Mouse (Mus musculus): Measurements from ENCODE around the gene Rag1. TPM values are rescaled to one million over a fixed set of nuclear protein-coding genes. Genes with fewer than 3 reads are reported as not detected.
A peak's percentile ranks its signal among the peaks of the same experiment; 100 is the strongest.

Gene Rag1
- polyA plus RNA-seq (2012; rRNA removed), result 330 and 350 TPM in 2 replicates

DNA sequence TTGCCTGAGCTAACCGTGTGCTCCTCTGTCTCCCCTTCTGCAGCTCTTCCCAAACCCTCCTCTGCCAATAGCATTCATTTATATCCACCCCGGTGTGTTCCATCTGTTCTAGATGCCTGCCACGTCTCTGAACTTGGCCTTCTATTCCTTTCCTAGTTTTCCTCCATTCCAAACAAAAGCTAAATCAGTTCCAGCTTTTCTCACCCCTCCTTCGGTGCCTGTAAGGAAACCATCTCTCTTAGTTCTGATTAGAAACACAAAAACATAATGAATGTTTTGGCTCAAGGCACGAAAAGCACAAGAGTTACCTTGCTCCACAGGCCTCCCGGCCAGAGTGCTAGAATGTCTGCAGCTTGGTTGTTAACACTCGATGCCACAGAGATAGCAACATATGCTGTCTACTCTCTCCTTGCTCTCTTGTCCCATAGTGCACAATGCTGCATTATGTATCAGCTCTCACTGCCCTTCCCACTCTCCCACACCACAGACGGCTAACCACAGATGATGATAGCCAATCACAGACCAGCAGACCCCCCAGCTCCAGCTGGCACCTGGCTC, at the start of gene Rag1, which contains the start of gene B230118H07Rik:
TSS of gene Rag1 (minus strand) at position 388 of the 558 bp plus-strand sequence.
TSS of gene B230118H07Rik (minus strand) at position 419 of the 558 bp plus-strand sequence.
- peak within 1 kb of the TSS; percentile 57 for H3K4me3 ChIP-seq (ENCODE audit: control insufficient read depth, insufficient read depth, low read length)
- peaks cover 15% of the 10 kb centered on the region for H3K4me1 ChIP-seq (replicated peaks; ENCODE audit: control insufficient read depth, insufficient read depth, low read length)
- H3K36me3 ChIP-seq (ENCODE audit: control insufficient read depth, insufficient read depth, low read length), result peaks cover 25% of the 10 kb centered on the region
- peak within 1 kb of the TSS; percentile 92 for H3K27ac ChIP-seq (ENCODE audit: control insufficient read depth, insufficient read depth, low read length)
- TF ChIP-seq CTCF (IDR thresholded peaks at IDR 0.05; ENCODE audit: borderline replicate concordance, control insufficient read depth, extremely low read depth, insufficient read depth, low read length, poor library complexity), result no peak
- 0 out of 2 replicates have a peak, but pooled peaks have one; percentile 47 for TF ChIP-seq POLR2A (IDR thresholded peaks at IDR 0.05; ENCODE audit: control insufficient read depth, extremely low read depth, insufficient read depth, low read length, poor library complexity)
- 19% methylated on average over 8 of the region's 8 CpGs for WGBS
- DNase-seq, result peak; percentile 85
- no peaks in the 10 kb centered on the region for H3K27me3 ChIP-seq (ENCODE audit: control insufficient read depth, insufficient read depth, low read length)

DNA sequence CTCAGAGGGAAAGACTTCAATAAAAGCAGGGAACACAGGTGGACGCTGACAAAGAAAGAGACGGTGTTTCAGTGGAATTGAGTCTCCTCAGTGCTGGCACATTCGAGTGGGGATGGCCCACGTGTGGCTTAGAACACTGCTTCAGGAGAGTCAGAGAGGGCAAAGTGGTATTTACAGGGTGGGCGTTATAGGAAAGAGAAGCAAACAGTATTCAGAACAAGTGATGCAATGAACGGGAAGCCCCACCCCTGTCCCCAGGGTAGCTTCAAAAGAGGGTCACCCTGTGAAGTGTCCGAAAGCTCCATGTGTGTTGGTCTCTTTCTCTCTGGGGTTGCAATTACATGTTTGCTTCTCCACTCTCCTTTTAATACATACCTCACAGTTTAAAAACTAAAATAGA, 46.3 kb upstream of the Rag1 start:
- Histone ChIP-seq H3K4me1 (replicated peaks; ENCODE audit: control insufficient read depth, insufficient read depth, low read length) (no peaks in the 10 kb centered on the region; the same call in 1 of the 2 replicates), H3K4me3 (ENCODE audit: control insufficient read depth, insufficient read depth, low read length) (no peak overlapping the region), H3K27ac (ENCODE audit: control insufficient read depth, insufficient read depth, low read length) (no peak overlapping the region), H3K27me3 (ENCODE audit: control insufficient read depth, insufficient read depth, low read length) (no peaks in the 10 kb centered on the region), H3K36me3 (ENCODE audit: control insufficient read depth, insufficient read depth, low read length) (peaks cover 67% of the 10 kb centered on the region)
- over 99% methylated on average over 7 of the region's 7 CpGs for WGBS
- DNase-seq, result no peak
- TF ChIP-seq POLR2A (IDR thresholded peaks at IDR 0.05; ENCODE audit: control insufficient read depth, extremely low read depth, insufficient read depth, low read length, poor library complexity), result no peak
- no peak for TF ChIP-seq CTCF (IDR thresholded peaks at IDR 0.05; ENCODE audit: borderline replicate concordance, control insufficient read depth, extremely low read depth, insufficient read depth, low read length, poor library complexity)

DNA sequence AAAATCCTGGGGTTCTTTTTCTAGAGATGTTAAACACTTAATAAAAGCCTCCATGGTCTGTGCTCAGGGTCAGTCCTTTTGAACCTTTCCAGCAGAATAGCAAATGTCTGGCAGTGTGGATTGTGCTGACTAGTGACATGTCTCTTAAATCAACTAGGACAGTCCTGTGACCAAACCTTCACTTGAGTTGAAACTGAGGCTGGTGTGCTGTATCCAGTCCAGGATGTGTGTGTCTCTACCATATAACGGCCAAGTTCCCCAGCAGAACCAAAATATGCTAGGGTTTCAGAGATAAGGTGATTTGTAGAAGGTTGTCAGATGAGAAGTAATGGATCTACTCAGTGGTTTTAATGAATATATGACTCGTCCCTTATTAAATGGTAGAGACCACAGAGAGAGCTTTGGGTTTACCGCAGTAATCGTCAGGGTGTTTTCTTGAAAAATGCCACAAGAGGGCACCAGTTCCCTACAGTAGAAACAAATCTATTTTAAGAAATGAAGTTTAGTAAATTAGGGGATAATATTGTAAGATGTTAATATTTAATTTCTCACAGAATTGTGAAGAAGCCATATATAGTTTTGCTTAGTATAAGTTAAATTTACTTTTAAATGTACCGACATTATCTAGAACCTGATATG, 44.4 kb upstream of the Rag1 start:
- H3K27me3 ChIP-seq (ENCODE audit: control insufficient read depth, insufficient read depth, low read length), result no peaks in the 10 kb centered on the region
- 59% methylated on average over 5 of the region's 5 CpGs for WGBS
- H3K4me1 ChIP-seq (replicated peaks; ENCODE audit: control insufficient read depth, insufficient read depth, low read length), result no peaks in the 10 kb centered on the region; the same call in 1 of the 2 replicates
- no peak overlapping the region for H3K4me3 ChIP-seq (ENCODE audit: control insufficient read depth, insufficient read depth, low read length)
- H3K36me3 ChIP-seq (ENCODE audit: control insufficient read depth, insufficient read depth, low read length), result peaks cover 79% of the 10 kb centered on the region
- no peak overlapping the region for H3K27ac ChIP-seq (ENCODE audit: control insufficient read depth, insufficient read depth, low read length)
- peak; percentile 13 for DNase-seq
- TF ChIP-seq CTCF (IDR thresholded peaks at IDR 0.05; ENCODE audit: borderline replicate concordance, control insufficient read depth, extremely low read depth, insufficient read depth, low read length, poor library complexity) (no peak), POLR2A (IDR thresholded peaks at IDR 0.05; ENCODE audit: control insufficient read depth, extremely low read depth, insufficient read depth, low read length, poor library complexity) (no peak)

DNA sequence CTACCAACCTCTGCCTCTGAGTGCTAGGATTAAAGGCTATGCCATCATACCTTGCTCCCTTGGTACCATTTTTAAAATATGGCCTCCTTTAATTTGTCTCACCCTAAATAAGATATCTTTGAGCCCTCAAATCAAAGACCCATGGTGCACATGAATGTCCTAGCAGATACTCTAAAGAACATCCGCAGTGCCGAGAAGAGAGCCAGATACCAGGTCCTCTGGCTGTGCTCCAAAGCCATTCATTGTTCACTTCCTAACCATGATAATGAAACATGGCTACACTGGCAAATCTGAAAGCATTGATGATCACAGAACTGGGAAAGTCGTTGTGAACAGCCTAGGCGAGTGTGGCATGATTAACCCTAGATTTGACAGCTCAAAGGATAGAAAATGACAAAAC, 43.7 kb upstream of the Rag1 start:
- no peak overlapping the region for H3K4me3 ChIP-seq (ENCODE audit: control insufficient read depth, insufficient read depth, low read length)
- H3K4me1 ChIP-seq (replicated peaks; ENCODE audit: control insufficient read depth, insufficient read depth, low read length), result no peaks in the 10 kb centered on the region
- DNase-seq, result no peak
- H3K27me3 ChIP-seq (ENCODE audit: control insufficient read depth, insufficient read depth, low read length), result no peaks in the 10 kb centered on the region
- H3K27ac ChIP-seq (ENCODE audit: control insufficient read depth, insufficient read depth, low read length), result no peak overlapping the region
- no peak for TF ChIP-seq POLR2A (IDR thresholded peaks at IDR 0.05; ENCODE audit: control insufficient read depth, extremely low read depth, insufficient read depth, low read length, poor library complexity)
- TF ChIP-seq CTCF (IDR thresholded peaks at IDR 0.05; ENCODE audit: borderline replicate concordance, control insufficient read depth, extremely low read depth, insufficient read depth, low read length, poor library complexity), result no peak
- WGBS, result 77% methylated on average over 4 of the region's 4 CpGs
- H3K36me3 ChIP-seq (ENCODE audit: control insufficient read depth, insufficient read depth, low read length), result peaks cover 78% of the 10 kb centered on the region

DNA sequence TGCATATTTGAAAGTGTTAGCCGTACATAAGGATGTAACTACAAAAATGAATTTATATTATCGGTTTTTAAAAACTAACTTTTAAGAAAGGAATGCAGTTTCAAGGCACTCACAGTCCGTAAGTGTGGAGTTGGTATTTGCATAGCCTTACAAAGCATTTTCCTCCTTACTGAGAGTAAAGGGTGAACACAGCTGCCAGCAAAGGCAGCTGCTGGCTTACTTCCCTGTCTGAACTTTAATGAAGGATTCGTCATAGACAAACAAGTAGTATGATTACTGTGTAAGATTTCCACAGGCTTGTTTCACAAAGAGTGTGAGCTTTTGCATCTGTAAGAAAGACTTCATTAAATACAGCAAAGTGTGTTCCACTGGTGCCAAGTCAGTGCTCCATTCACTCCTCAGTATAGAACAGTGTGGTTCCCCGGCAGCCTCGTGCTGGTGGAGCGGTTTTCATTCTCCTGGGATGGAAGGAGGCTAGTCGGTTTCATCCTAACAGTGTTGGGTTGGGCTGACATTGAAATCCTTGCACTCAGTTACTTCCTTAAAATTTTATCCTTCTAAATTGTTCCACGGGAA, 41.0 kb upstream of the Rag1 start:
- peaks cover 86% of the 10 kb centered on the region for H3K36me3 ChIP-seq (ENCODE audit: control insufficient read depth, insufficient read depth, low read length)
- H3K27me3 ChIP-seq (ENCODE audit: control insufficient read depth, insufficient read depth, low read length), result no peaks in the 10 kb centered on the region
- no peak overlapping the region for H3K27ac ChIP-seq (ENCODE audit: control insufficient read depth, insufficient read depth, low read length)
- no peak for DNase-seq
- no peak overlapping the region for H3K4me3 ChIP-seq (ENCODE audit: control insufficient read depth, insufficient read depth, low read length)
- 97% methylated on average over 9 of the region's 9 CpGs for WGBS
- TF ChIP-seq CTCF (IDR thresholded peaks at IDR 0.05; ENCODE audit: borderline replicate concordance, control insufficient read depth, extremely low read depth, insufficient read depth, low read length, poor library complexity) (no peak), POLR2A (IDR thresholded peaks at IDR 0.05; ENCODE audit: control insufficient read depth, extremely low read depth, insufficient read depth, low read length, poor library complexity) (no peak)
- H3K4me1 ChIP-seq (replicated peaks; ENCODE audit: control insufficient read depth, insufficient read depth, low read length), result no peaks in the 10 kb centered on the region

DNA sequence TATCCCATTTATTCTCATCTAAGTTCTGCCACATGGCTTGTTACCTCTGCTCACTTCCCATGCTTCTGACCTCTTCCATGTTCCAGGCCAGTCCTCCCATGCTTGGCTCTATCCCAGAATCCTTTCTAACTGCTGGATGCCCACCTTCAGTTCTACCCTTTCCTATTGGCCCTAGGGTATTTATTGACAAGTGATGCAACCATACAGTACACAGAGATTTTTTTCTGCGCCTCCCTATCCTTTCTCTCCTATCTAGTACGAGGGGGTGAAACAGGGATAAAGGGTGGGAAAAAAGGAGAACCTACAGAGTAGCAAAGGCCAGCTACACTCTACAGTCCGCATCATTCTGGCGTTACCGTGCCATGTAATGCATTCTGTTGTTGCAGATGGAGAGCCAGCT, 38.7 kb upstream of the Rag1 start:
- Histone ChIP-seq H3K36me3 (ENCODE audit: control insufficient read depth, insufficient read depth, low read length) (peaks cover 82% of the 10 kb centered on the region), H3K27me3 (ENCODE audit: control insufficient read depth, insufficient read depth, low read length) (no peaks in the 10 kb centered on the region), H3K27ac (ENCODE audit: control insufficient read depth, insufficient read depth, low read length) (no peak overlapping the region), H3K4me3 (ENCODE audit: control insufficient read depth, insufficient read depth, low read length) (no peak overlapping the region), H3K4me1 (replicated peaks; ENCODE audit: control insufficient read depth, insufficient read depth, low read length) (no peaks in the 10 kb centered on the region)
- TF ChIP-seq CTCF (IDR thresholded peaks at IDR 0.05; ENCODE audit: borderline replicate concordance, control insufficient read depth, extremely low read depth, insufficient read depth, low read length, poor library complexity), result no peak
- no peak for TF ChIP-seq POLR2A (IDR thresholded peaks at IDR 0.05; ENCODE audit: control insufficient read depth, extremely low read depth, insufficient read depth, low read length, poor library complexity)
- no peak for DNase-seq
- WGBS, result 97% methylated on average over 5 of the region's 5 CpGs

Measured in thymus, adult 2 months (tissue).